Mouse (Mus musculus) stomach, embryonic 14.5 days (tissue): ENCODE measurements around the gene Gpank1. TPM values are rescaled to one million over a fixed set of nuclear protein-coding genes. Genes with fewer than 3 reads are reported as not detected.

Experiments
- ATAC-seq: fragments of 200-750 bp; cut with Nextera tagmentation; 2 replicates; pipeline ENCODE4 v1.8.0; 2017; ENCODE audit warnings: low read depth, moderate TSS enrichment; ENCODE audit not compliant: insufficient number of reproducible peaks, insufficient read depth, low FRiP score
- H3K27ac ChIP-seq: fragments of 300-500 bp; sonication (generic); 2 replicates; pipeline ENCODE4 v1.5.1; 2014; ENCODE audit warnings: mild to moderate bottlenecking, low read length, moderate library complexity, mixed read lengths
- H3K27me3 ChIP-seq: fragments of 300-500 bp; sonication (generic); 2 replicates; pipeline ENCODE4 v1.6.1; 2014; ENCODE audit warnings: low read length, control low read depth, mixed read lengths; ENCODE audit not compliant: control insufficient read depth, insufficient read depth
- H3K36me3 ChIP-seq: fragments of 300-500 bp; sonication (generic); 2 replicates; pipeline ENCODE4 v1.6.1; 2014; ENCODE audit warnings: mild to moderate bottlenecking, control low read depth, low read length, moderate library complexity, mixed read lengths; ENCODE audit not compliant: control insufficient read depth, insufficient read depth
- H3K4me1 ChIP-seq: fragments of 300-500 bp; sonication (generic); 2 replicates; pipeline ENCODE4 v1.6.1; 2014; ENCODE audit warnings: low read length, control low read depth, mixed read lengths; ENCODE audit not compliant: control insufficient read depth, insufficient read depth
- H3K4me2 ChIP-seq: fragments of 300-500 bp; sonication (generic); replicated peaks from 2 replicates; pipeline ENCODE4 v1.6.1; 2014; ENCODE audit warnings: low read depth, low read length, control low read depth
- H3K4me3 ChIP-seq: fragments of 300-500 bp; sonication (generic); 2 replicates; pipeline ENCODE4 v1.5.1; 2014; ENCODE audit warnings: low read depth, low read length, control low read depth
- H3K9ac ChIP-seq: fragments of 300-500 bp; sonication (generic); replicated peaks from 2 replicates; pipeline ENCODE4 v1.6.1; 2014; ENCODE audit warnings: low read depth, mild to moderate bottlenecking, control low read depth, low read length, moderate library complexity, mixed read lengths
- H3K9me3 ChIP-seq: fragments of 300-500 bp; sonication (generic); 2 replicates; pipeline ENCODE4 v1.6.1; 2016; ENCODE audit warnings: low read depth, low read length, control low read depth; ENCODE audit not compliant: control insufficient read depth
- WGBS: fragments of 180-500 bp; shearing (Covaris S2); extraction: QIAGEN DNeasy Blood & Tissue Kit; methylation state at CpG from one replicate; pipeline ENCODE4 v1.1.7; 2014; 5-methylcytosine and 5-hydroxymethylcytosine counted together
- polyA plus RNA-seq: library from polyadenylated mRNA; unstranded; fragments of >200 nt; fragmentation: Nextera tagmentation; extraction: Ambion mirVana; gene quantifications from 2 replicates; pipeline ENCODE4 v1.2.1, GENCODE M21; 2014

Gene Gpank1
- polyA plus RNA-seq, 1 experiment from 2014 or later: 21.9 TPM

DNA sequence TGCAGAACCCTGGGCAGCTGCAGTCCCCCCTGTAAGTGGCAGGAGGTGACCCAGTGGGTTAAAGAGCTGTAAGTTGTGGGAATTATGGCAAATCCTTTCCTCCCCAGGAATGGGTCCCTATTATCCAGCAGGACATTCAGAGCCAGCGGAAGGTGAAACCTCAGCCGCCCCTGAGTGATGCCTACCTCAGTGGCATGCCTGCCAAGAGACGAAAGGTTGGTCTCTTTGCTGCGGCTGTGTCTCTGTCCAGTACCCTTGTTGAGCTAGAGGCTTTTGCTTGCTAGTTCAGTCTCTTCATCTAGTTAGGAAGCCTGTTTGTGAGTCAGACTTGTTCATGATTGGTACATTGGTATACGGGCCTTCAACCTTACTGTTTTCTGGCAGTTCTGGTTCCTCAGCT is 24.9 kb downstream of the Gpank1 start:
- ATAC-seq: no peak
- Histone ChIP-seq H3K27me3 (no peaks in the 10 kb centered on the region), H3K9me3 (no peaks in the 10 kb centered on the region), H3K27ac (no peak overlapping the region), H3K4me2 (no peak overlapping the region), H3K36me3 (peaks cover 97% of the 10 kb centered on the region), H3K9ac (no peak overlapping the region), H3K4me3 (no peak overlapping the region), H3K4me1 (no peaks in the 10 kb centered on the region)
- 86% methylated on average over 5 of the region's 5 CpGs for WGBS

DNA sequence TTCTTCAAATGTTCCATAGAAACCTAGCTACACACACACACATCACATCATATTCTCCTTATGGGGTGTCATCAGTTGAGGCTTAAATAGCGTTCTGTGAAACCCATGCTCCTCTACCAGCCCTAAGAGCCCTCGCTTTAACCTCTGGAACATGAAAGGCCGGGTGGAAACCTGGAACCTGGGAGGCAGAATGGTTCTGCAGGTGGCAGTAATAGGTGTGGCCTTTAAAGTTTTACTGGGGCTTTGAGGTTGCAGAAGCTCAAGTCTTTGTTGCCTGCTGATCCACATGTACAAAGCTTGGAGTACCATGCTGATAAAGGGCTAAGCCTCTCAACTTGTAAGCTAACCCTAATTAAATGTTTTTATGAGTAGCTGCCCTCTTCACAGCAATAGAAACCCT is 26.1 kb downstream of the Gpank1 start:
- Histone ChIP-seq H3K36me3 (peaks cover 96% of the 10 kb centered on the region), H3K4me2 (no peak overlapping the region), H3K4me1 (no peaks in the 10 kb centered on the region), H3K27ac (no peak overlapping the region), H3K9ac (no peak overlapping the region), H3K9me3 (no peaks in the 10 kb centered on the region), H3K4me3 (no peak overlapping the region), H3K27me3 (no peaks in the 10 kb centered on the region)
- 50% methylated on average over 3 of the region's 3 CpGs for WGBS
- ATAC-seq: no peak

DNA sequence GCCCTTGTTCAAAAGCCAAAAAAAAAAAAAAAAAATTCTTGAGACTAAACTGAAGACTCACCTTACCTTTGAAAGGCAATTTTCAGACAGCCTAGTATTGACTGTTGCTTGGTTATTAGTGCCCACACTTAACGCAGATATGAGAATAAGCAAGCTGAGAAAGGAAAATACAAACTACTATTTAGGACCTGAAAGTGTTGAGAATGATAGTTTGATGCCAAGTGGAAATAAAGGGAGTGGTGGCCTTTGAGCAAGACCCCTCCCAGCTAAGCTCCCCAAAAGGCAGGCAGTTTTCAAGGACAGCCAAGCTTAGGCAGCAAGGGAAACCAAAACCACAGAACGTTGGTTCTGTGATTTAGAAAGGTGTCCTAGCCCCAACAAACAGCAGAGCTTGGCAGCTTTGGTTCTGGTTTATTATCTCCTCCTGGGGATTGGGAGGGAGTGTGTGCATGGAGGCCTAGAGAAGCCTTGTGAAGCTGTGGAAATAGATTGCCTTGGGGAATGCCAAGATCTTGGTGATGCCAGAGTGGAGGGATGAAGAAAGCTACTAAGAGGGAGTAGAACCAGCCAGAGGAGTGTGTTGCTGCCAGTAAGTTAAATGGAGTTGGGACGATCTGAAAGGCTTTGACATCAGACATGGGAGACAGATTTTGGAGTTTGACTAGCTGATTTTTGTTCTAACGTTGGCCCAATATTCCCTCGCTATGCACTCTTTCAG is 26.8 kb downstream of the Gpank1 start:
- no peak overlapping the region for H3K27ac ChIP-seq
- WGBS: 68% methylated on average over 5 of the region's 5 CpGs
- no peak overlapping the region for H3K4me3 ChIP-seq
- no peaks in the 10 kb centered on the region for H3K27me3 ChIP-seq
- H3K36me3 ChIP-seq: peaks cover 96% of the 10 kb centered on the region
- no peak overlapping the region for H3K4me2 ChIP-seq
- no peaks in the 10 kb centered on the region for H3K9me3 ChIP-seq
- no peaks in the 10 kb centered on the region for H3K4me1 ChIP-seq
- ATAC-seq: no peak
- H3K9ac ChIP-seq: no peak overlapping the region

DNA sequence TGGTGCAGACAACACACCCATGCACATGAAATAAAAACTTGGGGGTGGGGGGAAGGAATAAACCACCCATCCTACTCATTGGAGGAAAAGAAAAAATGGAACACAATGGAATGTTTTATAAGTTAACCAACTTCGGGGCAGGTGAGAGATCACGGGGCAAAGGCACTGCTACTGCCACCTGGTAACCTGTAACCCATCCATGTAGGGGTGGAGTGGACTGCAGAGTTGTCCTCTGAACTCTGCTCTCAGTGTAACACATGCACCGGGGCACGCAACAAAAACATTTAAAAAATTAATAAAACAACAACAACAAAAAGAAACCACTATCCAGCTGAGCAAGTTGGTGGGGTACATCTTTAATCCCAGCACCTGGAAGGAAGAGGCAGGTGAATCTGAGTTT is 30.9 kb downstream of the Gpank1 start:
- peaks cover 96% of the 10 kb centered on the region for H3K36me3 ChIP-seq
- no peaks in the 10 kb centered on the region for H3K4me1 ChIP-seq
- ATAC-seq: no peak
- 89% methylated on average over 4 of the region's 4 CpGs for WGBS
- H3K27me3 ChIP-seq: no peaks in the 10 kb centered on the region
- H3K4me2 ChIP-seq: no peak overlapping the region
- no peaks in the 10 kb centered on the region for H3K9me3 ChIP-seq
- H3K4me3 ChIP-seq: no peak overlapping the region
- H3K9ac ChIP-seq: no peak overlapping the region
- no peak overlapping the region for H3K27ac ChIP-seq

DNA sequence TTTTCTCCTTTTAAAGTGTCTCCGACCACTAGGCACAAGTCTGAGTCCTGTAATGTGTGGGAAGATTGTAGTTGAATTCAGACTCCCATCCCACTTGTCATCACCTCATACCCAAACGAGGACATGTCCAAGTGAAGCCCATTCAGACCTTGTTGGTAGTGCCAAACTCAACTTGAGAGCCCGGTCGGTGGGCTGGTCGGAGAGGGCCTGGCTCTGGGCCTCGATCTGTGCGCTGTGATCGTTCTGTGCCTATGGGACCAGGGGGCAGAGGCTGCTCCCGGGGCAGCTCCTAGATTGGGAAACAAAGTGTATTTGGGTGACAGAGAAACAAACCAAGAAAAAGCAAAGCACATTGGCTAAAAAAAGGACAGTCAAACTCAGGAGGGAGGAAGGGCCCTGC is 31.8 kb downstream of the Gpank1 start:
- Histone ChIP-seq H3K9ac (no peak overlapping the region), H3K4me2 (no peak overlapping the region), H3K27me3 (no peaks in the 10 kb centered on the region), H3K36me3 (peaks cover 96% of the 10 kb centered on the region), H3K27ac (no peak overlapping the region), H3K9me3 (no peaks in the 10 kb centered on the region), H3K4me1 (no peaks in the 10 kb centered on the region), H3K4me3 (no peak overlapping the region)
- WGBS: 87% methylated on average over 9 of the region's 9 CpGs
- no peak for ATAC-seq

DNA sequence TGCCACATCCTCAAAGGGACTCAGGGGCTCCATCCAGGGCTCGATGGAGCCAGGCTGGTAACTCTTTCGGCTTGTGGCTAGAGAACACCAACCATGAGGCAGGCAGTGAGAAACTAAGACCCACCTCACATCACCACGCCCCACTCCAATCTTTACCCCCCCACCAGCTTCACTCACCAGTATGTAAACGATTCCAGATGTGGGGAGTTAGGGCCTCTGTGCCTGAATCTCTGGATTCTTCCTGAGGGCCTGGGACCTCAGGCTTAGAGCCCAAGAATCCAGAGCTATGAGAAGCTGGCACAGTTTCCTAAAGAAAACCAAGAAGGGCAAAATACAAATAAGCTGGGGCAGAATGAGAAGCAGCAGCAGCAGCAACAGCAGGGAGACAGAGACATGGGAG is 32.7 kb downstream of the Gpank1 start:
- Histone ChIP-seq H3K9me3 (no peaks in the 10 kb centered on the region), H3K4me2 (no peak overlapping the region), H3K9ac (no peak overlapping the region), H3K36me3 (peaks cover 96% of the 10 kb centered on the region), H3K27ac (no peak overlapping the region), H3K4me3 (no peak overlapping the region), H3K27me3 (no peaks in the 10 kb centered on the region), H3K4me1 (no peaks in the 10 kb centered on the region)
- 81% methylated on average over 4 of the region's 4 CpGs for WGBS
- no peak for ATAC-seq

DNA sequence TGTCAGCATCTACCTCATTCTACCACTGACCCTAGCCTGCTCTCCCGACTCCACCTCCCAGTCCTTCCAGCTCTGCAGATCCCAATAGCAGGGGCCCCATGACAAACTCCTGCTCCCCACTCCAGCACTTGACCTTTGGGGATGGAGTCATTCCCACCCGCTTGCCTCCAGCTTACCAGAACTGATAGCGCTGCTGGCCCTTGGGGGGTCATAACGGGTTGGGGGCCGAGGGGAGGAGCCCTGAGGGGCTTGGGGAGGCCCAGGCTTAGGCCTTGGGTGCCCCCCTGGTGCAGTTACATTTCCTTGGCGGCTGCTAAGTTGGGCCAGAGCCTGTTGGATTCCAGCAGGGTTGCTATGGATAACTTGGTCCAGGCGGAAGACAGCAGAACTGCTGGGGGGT is 33.4 kb downstream of the Gpank1 start:
- Histone ChIP-seq H3K9ac (no peak overlapping the region), H3K4me2 (no peak overlapping the region), H3K4me3 (no peak overlapping the region), H3K9me3 (no peaks in the 10 kb centered on the region), H3K27me3 (no peaks in the 10 kb centered on the region), H3K27ac (no peak overlapping the region), H3K4me1 (no peaks in the 10 kb centered on the region), H3K36me3 (peaks cover 96% of the 10 kb centered on the region)
- no peak for ATAC-seq
- WGBS: 81% methylated on average over 7 of the region's 7 CpGs

DNA sequence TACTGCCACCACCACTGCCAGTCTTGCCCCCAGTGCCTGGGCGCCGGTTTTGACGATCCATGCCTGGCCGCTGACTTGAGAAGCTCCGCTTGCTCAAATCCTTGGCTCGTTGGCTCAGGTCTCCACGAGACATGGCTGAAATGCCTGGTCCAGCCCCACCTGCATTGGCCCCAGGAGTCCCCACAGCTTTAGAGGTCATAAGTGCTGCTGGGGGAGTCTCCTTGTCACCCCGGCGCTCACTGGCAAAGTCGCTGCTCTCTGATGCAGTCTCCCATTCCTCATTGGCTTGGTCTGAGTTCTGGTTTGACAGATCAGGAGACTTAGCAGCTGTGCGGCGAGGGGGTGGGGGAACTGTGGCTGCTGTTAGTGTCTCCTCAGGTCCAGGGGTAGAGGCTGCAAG is 34.2 kb downstream of the Gpank1 start:
- 87% methylated on average over 12 of the region's 12 CpGs for WGBS
- Histone ChIP-seq H3K4me3 (no peak overlapping the region), H3K9ac (no peak overlapping the region), H3K27ac (no peak overlapping the region), H3K4me2 (no peak overlapping the region), H3K27me3 (no peaks in the 10 kb centered on the region), H3K9me3 (no peaks in the 10 kb centered on the region), H3K4me1 (no peaks in the 10 kb centered on the region), H3K36me3 (peaks cover 96% of the 10 kb centered on the region)
- no peak for ATAC-seq
